Mouse (Mus musculus): ENCODE results near the gene Cmtm3. TPM values are rescaled to one million over a fixed set of nuclear protein-coding genes. Genes with fewer than 3 reads are reported as not detected.

Gene Cmtm3
- polyA plus RNA-seq, 1 experiment from 2014 or later, result 45.4 TPM

- Histone ChIP-seq H3K9ac (no peak overlapping the region), H3K4me2 (no peak overlapping the region), H3K36me3 (no peaks in the 10 kb centered on the region), H3K27ac (no peak overlapping the region; the same call in 1 of the 2 replicates), H3K4me3 (no peak overlapping the region), H3K4me1 (replicated peaks) (peaks cover 37% of the 10 kb centered on the region), H3K27me3 (no peaks in the 10 kb centered on the region), H3K9me3 (no peaks in the 10 kb centered on the region)
- no peak for ATAC-seq (ENCODE audit: low FRiP score)
- 54% methylated on average over 11 of the region's 11 CpGs for WGBS
Measured at GRCm38 (mm10) chr8:104374269-104374668, 35.1 kb downstream of the Cmtm3 start.

GRCm38 (mm10) chr8:104374864-104375846, 35.9 kb downstream of the Cmtm3 start:
- no peaks in the 10 kb centered on the region for H3K36me3 ChIP-seq
- H3K9me3 ChIP-seq, result no peaks in the 10 kb centered on the region
- WGBS, result 43% methylated on average over 14 of the region's 14 CpGs
- H3K4me2 ChIP-seq, result no peak overlapping the region
- peak overlapping the region; percentile 64 for H3K27ac ChIP-seq
- no peak for ATAC-seq (ENCODE audit: low FRiP score)
- peaks cover 31% of the 10 kb centered on the region for H3K4me1 ChIP-seq (replicated peaks)
- H3K4me3 ChIP-seq, result no peak overlapping the region
- no peaks in the 10 kb centered on the region for H3K27me3 ChIP-seq
- 0 out of 2 replicates have a peak overlapping the region, but pooled peaks have one; percentile 19 for H3K9ac ChIP-seq

GRCm38 (mm10) chr8:104375959-104376358, 36.7 kb downstream of the Cmtm3 start:
- H3K4me1 ChIP-seq (replicated peaks), result peaks cover 32% of the 10 kb centered on the region
- no peak overlapping the region for H3K9ac ChIP-seq
- H3K27ac ChIP-seq, result 0 out of 2 replicates have a peak overlapping the region, but pooled peaks have one; percentile 6
- H3K27me3 ChIP-seq, result no peaks in the 10 kb centered on the region
- peak; percentile 25; the same call in 1 of the 2 replicates for ATAC-seq (ENCODE audit: low FRiP score)
- no peak overlapping the region for H3K4me3 ChIP-seq
- H3K4me2 ChIP-seq, result no peak overlapping the region
- H3K36me3 ChIP-seq, result no peaks in the 10 kb centered on the region
- 46% methylated on average over 5 of the region's 5 CpGs for WGBS
- no peaks in the 10 kb centered on the region for H3K9me3 ChIP-seq

- no peaks in the 10 kb centered on the region for H3K36me3 ChIP-seq
- H3K9me3 ChIP-seq, result no peaks in the 10 kb centered on the region
- peaks cover 39% of the 10 kb centered on the region for H3K4me1 ChIP-seq (replicated peaks)
- H3K27me3 ChIP-seq, result no peaks in the 10 kb centered on the region
- WGBS, result 35% methylated on average over 11 of the region's 11 CpGs
- no peak overlapping the region for H3K4me3 ChIP-seq
- no peak for ATAC-seq (ENCODE audit: low FRiP score)
- H3K9ac ChIP-seq, result no peak overlapping the region
- H3K4me2 ChIP-seq, result no peak overlapping the region
- no peak overlapping the region for H3K27ac ChIP-seq
Measured at GRCm38 (mm10) chr8:104376669-104377068, 37.5 kb downstream of the Cmtm3 start.

DNA sequence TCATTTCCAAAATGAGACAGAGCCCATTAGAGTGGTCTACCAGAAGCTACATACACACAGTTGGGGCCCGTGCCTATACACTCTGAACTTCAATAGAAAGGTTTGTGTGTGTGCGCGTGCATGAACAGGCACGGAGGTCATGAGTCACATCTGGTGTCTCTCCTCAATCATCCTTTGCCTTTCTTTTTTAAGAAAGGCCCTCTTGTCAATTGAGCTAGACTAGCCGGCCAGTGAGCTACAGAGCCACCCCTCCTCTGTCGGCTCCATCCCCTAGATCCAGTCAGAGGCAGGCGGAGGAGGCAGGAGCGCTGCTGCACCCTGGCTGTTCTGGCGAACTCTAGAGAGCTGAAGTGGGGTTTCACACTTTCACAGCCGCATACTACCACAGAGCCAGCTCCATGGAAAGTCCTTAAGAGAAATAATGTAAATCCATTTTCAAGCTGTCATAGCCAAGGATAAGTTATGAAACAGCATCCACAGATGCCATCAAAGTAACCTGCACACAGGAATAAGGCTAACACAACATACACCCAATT, 40.2 kb downstream of the Cmtm3 start:
- ATAC-seq (ENCODE audit: low FRiP score), result no peak

GRCm38 (mm10) chr8:104380269-104380668, 41.1 kb downstream of the Cmtm3 start:
- Histone ChIP-seq H3K27ac (no peak overlapping the region), H3K9me3 (no peaks in the 10 kb centered on the region), H3K27me3 (no peaks in the 10 kb centered on the region), H3K9ac (no peak overlapping the region), H3K36me3 (no peaks in the 10 kb centered on the region), H3K4me2 (no peak overlapping the region), H3K4me3 (no peak overlapping the region), H3K4me1 (replicated peaks) (peaks cover 41% of the 10 kb centered on the region)
- ATAC-seq (ENCODE audit: low FRiP score), result no peak
- 92% methylated on average over 7 of the region's 7 CpGs for WGBS

More for the DNA sequence above, 40.2 kb downstream of the Cmtm3 start:
- Histone ChIP-seq H3K36me3 (no peaks in the 10 kb centered on the region), H3K9ac (no peak overlapping the region), H3K4me2 (no peak overlapping the region), H3K27me3 (no peaks in the 10 kb centered on the region), H3K9me3 (no peaks in the 10 kb centered on the region), H3K4me1 (replicated peaks) (peaks cover 47% of the 10 kb centered on the region), H3K27ac (no peak overlapping the region), H3K4me3 (no peak overlapping the region)
- 29% methylated on average over 10 of the region's 10 CpGs for WGBS

GRCm38 (mm10) chr8:104380961-104381411, 41.8 kb downstream of the Cmtm3 start:
- no peak overlapping the region for H3K4me2 ChIP-seq
- H3K4me3 ChIP-seq, result no peak overlapping the region
- peaks cover 36% of the 10 kb centered on the region for H3K4me1 ChIP-seq (replicated peaks)
- no peaks in the 10 kb centered on the region for H3K9me3 ChIP-seq
- H3K36me3 ChIP-seq, result no peaks in the 10 kb centered on the region
- no peak for ATAC-seq (ENCODE audit: low FRiP score)
- no peak overlapping the region for H3K27ac ChIP-seq
- H3K27me3 ChIP-seq, result no peaks in the 10 kb centered on the region
- WGBS, result 81% methylated on average over 5 of the region's 5 CpGs
- H3K9ac ChIP-seq, result no peak overlapping the region

DNA sequence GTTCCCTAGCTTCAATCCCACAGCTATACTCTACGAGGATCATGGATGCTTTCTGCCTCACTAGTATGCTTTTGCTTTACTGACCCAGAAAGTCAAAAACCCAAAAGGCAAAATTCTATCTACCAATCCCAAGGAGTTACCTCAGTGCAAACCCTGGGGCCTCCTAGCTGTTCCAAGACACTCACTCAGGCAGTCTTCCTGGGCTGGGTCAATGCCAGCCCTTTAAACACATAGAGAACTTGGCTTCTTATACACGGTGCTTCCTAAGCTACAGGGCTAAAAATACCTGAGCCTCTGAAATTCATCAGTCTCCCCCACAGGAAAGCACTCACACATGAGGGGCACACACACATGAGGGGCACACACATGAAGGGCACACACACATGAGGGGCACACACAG, 44.1 kb downstream of the Cmtm3 start:
- Histone ChIP-seq H3K27ac (no peak overlapping the region), H3K9me3 (no peaks in the 10 kb centered on the region), H3K9ac (no peak overlapping the region), H3K4me3 (no peak overlapping the region), H3K4me1 (replicated peaks) (peaks cover 43% of the 10 kb centered on the region), H3K36me3 (no peaks in the 10 kb centered on the region), H3K4me2 (no peak overlapping the region), H3K27me3 (no peaks in the 10 kb centered on the region)
- 85% methylated on average over 2 of the region's 2 CpGs for WGBS
- no peak for ATAC-seq (ENCODE audit: low FRiP score)

- H3K4me3 ChIP-seq, result no peak overlapping the region
- H3K9me3 ChIP-seq, result no peaks in the 10 kb centered on the region
- H3K27me3 ChIP-seq, result no peaks in the 10 kb centered on the region
- no peak overlapping the region for H3K4me2 ChIP-seq
- H3K36me3 ChIP-seq, result no peaks in the 10 kb centered on the region
- no peak overlapping the region for H3K9ac ChIP-seq
- H3K27ac ChIP-seq, result no peak overlapping the region
- ATAC-seq (ENCODE audit: low FRiP score), result no peak
- peaks cover 43% of the 10 kb centered on the region for H3K4me1 ChIP-seq (replicated peaks)
- 65% methylated on average over 3 of the region's 3 CpGs for WGBS
Measured at GRCm38 (mm10) chr8:104383977-104384376, 44.8 kb downstream of the Cmtm3 start.

GRCm38 (mm10) chr8:104386693-104387092, 47.5 kb downstream of the Cmtm3 start:
- H3K9me3 ChIP-seq, result no peaks in the 10 kb centered on the region
- H3K36me3 ChIP-seq, result no peaks in the 10 kb centered on the region
- H3K4me1 ChIP-seq (replicated peaks), result peaks cover 32% of the 10 kb centered on the region
- H3K9ac ChIP-seq, result no peak overlapping the region
- no peak overlapping the region for H3K4me3 ChIP-seq
- ATAC-seq (ENCODE audit: low FRiP score), result no peak
- no peaks in the 10 kb centered on the region for H3K27me3 ChIP-seq
- 16% methylated on average over 4 of the region's 4 CpGs for WGBS
- H3K4me2 ChIP-seq, result no peak overlapping the region
- H3K27ac ChIP-seq, result no peak overlapping the region

GRCm38 (mm10) chr8:104387501-104387900, 48.3 kb downstream of the Cmtm3 start:
- Histone ChIP-seq H3K9ac (no peak overlapping the region), H3K4me3 (no peak overlapping the region), H3K27ac (no peak overlapping the region), H3K4me2 (no peak overlapping the region), H3K9me3 (no peaks in the 10 kb centered on the region), H3K27me3 (no peaks in the 10 kb centered on the region), H3K36me3 (no peaks in the 10 kb centered on the region), H3K4me1 (replicated peaks) (peaks cover 24% of the 10 kb centered on the region)
- ATAC-seq (ENCODE audit: low FRiP score), result no peak
- 70% methylated on average over 7 of the region's 7 CpGs for WGBS

- no peak overlapping the region for H3K9ac ChIP-seq
- ATAC-seq (ENCODE audit: low FRiP score), result no peak
- WGBS, result 89% methylated on average over 2 of the region's 2 CpGs
- peaks cover 20% of the 10 kb centered on the region for H3K4me1 ChIP-seq (replicated peaks)
- no peaks in the 10 kb centered on the region for H3K27me3 ChIP-seq
- no peak overlapping the region for H3K4me3 ChIP-seq
- no peak overlapping the region for H3K27ac ChIP-seq
- no peak overlapping the region for H3K4me2 ChIP-seq
- H3K9me3 ChIP-seq, result no peaks in the 10 kb centered on the region
- no peaks in the 10 kb centered on the region for H3K36me3 ChIP-seq
Measured at GRCm38 (mm10) chr8:104387980-104388379, 48.8 kb downstream of the Cmtm3 start.

Measured in hindbrain, embryonic 13.5 days (tissue).